Mouse (Mus musculus) frontal cortex, adult 2 months (tissue): ENCODE measurements at regions not wholly inside any gene's neighbourhood (a gene's known extent, or its start where the extent isn't known, plus 50 kb on each side); places are given as distances from the start of the nearest gene placed in this dataset.

Source experiments
- DNase-seq, 2 experiments: peaks; one replicate each; pipeline ENCODE4 v3.0.0; 2022; ENCODE audit warnings: low spot score in 1 of 2; ENCODE audit errors: extremely low spot score in 1 of 2

- DNase-seq: no peak
Observed at GRCm38 (mm10) chr12:15741219-15741618, 75.5 kb downstream of the Trib2 start.

DNA sequence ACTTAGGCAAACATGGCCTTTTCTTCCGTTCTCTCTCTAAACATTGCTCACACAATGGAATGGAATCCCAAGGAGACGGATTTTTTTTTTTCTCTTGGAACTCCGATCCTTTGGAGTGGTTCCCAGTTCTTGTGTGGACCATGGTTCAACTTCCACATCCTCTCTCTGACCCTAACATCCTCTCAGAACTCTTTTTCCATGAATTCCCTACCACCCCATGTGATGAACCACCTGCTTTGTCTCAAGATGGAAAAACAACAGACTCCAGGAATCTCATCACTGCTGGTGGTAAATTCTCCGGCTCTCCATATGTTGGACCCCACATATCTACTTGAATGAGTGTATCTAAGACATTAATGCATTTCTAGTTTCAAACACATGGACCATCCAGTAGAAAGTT is 77.7 kb downstream of the Trib2 start:
- no peak for DNase-seq

- peak in 1 of 2 experiments; percentile 10 for DNase-seq
Observed at GRCm38 (mm10) chr12:15731261-15731660, 85.5 kb downstream of the Trib2 start.

GRCm38 (mm10) chr12:15729696-15730095 is 87.0 kb downstream of the Trib2 start:
- DNase-seq: no peak

GRCm38 (mm10) chr12:15723529-15723928 is 93.2 kb downstream of the Trib2 start:
- no peak for DNase-seq

DNA sequence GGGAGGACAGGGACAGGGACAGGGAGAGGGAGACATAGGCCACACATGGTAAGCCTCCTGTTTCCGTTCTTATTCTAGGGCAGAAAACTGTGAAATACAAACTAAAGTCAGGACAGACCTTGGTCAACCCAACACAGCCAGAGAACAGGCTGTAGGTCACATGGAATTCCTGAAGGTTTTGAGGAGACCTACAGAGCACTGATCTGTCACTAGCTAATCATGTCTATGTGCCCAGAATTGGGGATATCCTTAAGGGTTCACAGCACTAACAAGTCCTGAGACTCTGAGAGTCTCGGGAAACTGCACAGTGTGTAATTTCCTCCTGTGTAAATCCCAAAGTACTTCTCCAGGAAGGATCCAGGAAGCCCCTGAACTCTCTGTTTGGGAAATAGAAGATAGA is 94.6 kb downstream of the Trib2 start:
- no peak for DNase-seq

GRCm38 (mm10) chr12:15720171-15720570 is 96.6 kb downstream of the Trib2 start:
- no peak for DNase-seq

GRCm38 (mm10) chr12:15718827-15719226 is 97.9 kb downstream of the Trib2 start:
- no peak for DNase-seq

GRCm38 (mm10) chr12:15717989-15718388 is 98.7 kb downstream of the Trib2 start:
- DNase-seq: no peak

GRCm38 (mm10) chr12:15717342-15717741 is 99.4 kb downstream of the Trib2 start:
- no peak for DNase-seq

GRCm38 (mm10) chr12:15713623-15714022 is 103.1 kb downstream of the Trib2 start:
- DNase-seq: no peak

DNA sequence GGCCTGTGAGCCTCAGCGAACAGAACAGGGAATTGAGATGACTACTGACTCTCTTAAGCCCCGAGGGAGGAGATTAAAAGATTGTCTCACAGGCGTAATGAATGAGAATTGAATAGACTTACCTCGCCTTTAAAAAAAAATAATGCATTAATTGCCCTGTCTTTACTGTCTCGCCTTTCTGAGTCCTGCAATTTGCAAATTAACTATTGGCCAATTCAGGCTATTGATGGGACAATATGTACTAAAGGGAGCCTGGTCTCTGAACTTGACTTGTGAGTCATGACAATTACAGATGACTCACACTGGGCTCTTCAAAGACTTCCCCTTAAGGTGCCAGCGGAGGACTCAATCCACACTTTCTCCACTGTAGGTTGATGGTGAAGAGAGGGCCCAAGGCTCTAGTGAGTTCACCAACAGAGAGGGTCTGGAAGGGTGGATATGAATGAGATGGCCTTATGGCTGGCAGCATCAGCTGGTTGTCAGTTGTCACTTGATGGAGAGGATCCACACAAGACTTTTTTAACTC is 109.1 kb downstream of the Trib2 start:
- no peak for DNase-seq

DNA sequence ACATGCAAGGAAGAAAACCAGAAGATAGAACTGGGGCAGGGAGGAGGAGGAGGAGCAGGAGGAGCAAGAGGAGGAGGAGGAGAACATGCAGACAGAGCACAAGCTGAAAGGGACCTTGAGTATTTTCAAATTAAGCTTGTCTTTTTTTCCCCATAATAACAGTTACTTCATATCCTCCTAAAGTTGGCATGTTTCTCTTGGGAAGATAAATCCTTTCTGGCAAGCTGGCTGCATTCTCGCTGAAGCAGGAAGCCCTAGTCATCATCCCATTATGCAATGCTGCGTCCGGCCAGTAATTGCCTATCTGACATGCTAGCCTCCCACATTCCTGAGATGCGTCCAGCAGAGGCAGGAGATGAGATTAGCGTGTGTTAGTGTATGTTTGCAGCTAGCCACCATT is 112.3 kb downstream of the Trib2 start:
- DNase-seq: peak; percentile 9 to 66

DNA sequence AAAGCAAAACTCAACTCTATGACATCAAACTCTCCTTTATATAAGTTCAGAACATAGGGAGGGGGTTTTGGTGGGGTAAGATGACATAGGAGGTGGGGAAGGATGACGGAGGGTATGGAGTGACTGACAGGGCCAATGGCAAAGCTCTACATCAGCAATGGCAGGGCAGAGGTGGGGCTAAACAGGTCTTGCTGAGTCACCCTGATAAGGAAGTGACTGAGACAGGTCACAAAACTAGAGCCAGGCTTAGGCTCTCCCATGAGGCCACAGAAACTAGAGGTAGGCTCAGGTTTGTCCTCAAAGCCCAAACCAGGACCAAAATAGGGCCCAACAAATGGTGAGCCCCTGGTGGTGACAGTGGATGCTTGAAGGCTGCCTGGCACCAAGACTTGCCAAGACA is 114.6 kb downstream of the Trib2 start:
- DNase-seq: no peak

GRCm38 (mm10) chr12:15698829-15699228 is 117.9 kb downstream of the Trib2 start:
- no peak for DNase-seq

GRCm38 (mm10) chr12:15698042-15698771 is 118.5 kb downstream of the Trib2 start:
- DNase-seq: no peak

DNA sequence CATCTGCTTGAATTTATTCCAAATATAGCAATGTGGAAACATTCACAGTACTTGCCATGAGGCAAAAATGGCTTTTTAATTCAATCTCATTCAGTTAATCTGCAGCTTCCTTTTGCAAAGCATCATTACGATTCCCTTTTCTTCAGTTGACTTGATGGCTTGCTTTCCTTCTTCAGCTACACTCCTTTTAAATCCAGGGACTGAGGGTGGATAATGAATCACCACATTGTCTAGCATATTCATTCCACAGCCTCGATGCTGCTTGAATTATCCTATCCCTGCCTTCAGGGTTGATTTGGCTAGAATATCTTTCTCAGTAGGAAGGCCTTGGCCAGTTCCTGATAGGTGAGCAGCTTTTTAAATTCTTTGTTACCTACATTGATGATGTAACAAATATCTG is 128.4 kb downstream of the Trib2 start:
- DNase-seq: peak in 1 of 2 experiments; percentile 32

DNA sequence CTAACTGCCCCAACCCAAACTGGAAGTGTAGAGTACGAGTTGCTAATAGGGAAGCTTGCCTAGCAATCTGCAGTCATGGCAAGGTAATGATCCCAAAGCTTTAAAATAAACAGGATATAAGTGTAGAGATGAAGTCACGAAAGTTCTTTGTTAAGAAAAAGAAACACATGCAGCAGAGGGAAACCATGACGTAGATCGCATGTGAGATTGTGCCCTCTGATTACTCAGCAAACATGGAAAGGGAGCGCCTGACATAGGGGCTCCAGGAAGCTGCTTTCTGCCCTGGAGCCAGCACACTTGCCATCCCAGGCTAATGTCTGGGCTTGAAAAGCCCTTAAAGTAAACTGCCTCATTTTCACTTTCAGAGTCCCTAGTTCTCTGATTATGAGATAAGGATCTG is 132.4 kb downstream of the Trib2 start:
- no peak for DNase-seq

GRCm38 (mm10) chr12:15681678-15682355 is 134.9 kb downstream of the Trib2 start:
- DNase-seq: peak in 1 of 2 experiments; percentile 46

- DNase-seq: no peak
Observed at GRCm38 (mm10) chr12:15676127-15676526, 140.6 kb downstream of the Trib2 start.

- no peak for DNase-seq
Observed at GRCm38 (mm10) chr12:15659755-15660154, 157.0 kb downstream of the Trib2 start.

- no peak for DNase-seq
Observed at GRCm38 (mm10) chr12:15659332-15659731, 157.4 kb downstream of the Trib2 start.
